Mouse (Mus musculus) lung, postnatal 14 days (tissue): ENCODE measurements at regions not wholly inside any gene's neighbourhood (a gene's known extent, or its start where the extent isn't known, plus 50 kb on each side); places are given as distances from the start of the nearest gene placed in this dataset.
A peak's percentile ranks its signal among the peaks of the same experiment; 100 is the strongest.
"Not testable (repeated sequence)": the region's sequence is repeated elsewhere in the genome, so short reads cannot be mapped to it uniquely, and the experiment has no call there.

Source experiments
- DNase-seq: peaks from one replicate; pipeline ENCODE4 v3.0.0; 2021

DNA sequence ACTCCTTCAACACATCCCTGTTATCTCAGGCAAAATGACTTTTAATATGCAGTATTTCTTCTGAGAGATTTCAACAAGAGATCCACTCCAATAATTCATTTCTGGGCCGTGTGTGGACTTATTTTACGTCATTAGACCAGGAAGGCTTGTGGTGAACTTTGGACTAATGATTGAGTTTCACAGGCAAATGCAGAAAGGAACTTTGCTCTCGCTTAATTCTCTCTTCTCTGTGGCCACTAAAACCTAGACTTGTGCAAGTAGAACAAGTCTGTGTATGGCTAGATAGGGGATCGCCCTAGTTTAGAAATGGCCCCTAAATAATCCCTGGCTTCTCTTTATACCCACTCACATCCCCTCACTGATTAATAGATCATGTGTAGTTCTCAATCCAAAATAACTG is 50.6 kb upstream of the Ppp1r12a start:
- DNase-seq, result no peak

DNA sequence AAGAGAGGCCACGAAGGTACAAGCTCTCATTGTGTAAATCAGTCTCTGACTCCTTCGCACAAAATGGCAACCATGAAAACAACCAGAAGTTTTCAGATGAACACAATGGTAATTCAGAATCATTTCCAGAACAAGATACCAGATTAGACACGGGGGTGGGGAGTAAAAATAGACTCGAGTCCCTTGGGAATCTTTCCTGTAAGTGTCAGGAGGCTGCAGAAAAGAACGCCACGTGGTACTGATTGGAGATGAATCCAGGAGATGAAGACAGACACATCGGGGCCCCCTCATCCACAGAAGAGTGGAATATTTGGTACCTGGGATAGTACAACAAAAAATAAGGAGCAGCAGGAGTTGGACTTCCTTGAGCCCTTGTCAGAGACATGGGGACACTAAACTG is 51.1 kb upstream of the Ppp1r12a start:
- no peak for DNase-seq

DNA sequence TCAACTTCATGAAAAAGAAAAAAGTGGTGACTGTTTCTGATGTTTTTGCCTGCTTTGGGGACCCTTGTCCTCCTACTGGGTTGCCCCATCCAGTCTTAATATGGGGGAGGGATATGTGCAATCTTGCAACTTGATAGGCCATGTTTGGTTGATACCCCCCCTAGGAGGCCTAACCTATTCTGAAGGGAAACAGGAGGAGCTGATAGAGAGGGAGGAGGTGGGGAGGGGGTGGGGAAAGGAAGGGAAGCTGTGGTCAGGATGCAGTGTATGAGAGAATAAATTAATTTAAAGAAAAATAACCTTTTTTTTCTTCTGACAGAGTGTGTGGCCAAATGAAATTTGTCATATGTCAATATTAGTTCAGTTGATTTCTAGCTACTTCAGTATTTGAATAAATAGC is 51.8 kb upstream of the Ppp1r12a start:
- no peak for DNase-seq

DNA sequence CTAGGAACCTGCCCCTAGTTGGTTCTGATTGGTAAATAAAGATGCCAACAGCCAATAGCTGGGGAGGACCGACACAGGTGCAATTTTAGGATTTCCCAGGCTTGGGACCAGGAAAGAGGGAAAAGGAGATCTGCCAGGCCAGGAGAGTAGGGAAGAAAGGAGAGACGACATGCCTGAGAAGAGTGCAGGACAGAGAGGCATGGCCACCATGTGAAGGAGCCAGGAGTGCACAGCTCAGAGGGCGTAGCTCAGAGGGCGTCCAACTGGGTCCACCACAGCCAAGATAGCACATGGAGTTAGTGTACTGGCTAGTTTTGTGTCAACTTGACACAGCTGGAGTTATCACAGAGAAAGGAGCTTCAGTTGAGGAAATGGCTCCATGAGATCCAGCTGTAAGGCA is 53.5 kb upstream of the Ppp1r12a start:
- DNase-seq, result not testable (repeated sequence)

DNA sequence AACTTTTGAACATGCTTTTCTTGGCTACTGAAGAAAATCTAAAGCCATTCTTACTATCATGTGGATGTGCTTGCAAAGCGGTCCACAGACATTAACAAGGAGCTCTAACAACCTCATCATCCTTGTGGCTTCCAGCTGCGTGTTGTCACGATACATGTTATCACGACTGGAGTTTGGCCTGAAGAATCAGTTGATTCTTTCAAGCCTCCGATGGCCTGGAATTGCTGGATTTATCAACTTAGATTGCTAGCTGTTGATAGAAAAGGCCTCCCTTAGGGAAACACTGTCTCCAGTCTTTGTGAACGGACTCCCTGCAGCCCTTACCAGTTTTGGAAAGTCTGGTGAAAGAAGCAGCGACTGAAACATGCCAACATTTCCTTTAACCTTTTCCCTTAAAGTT is 60.5 kb upstream of the Ppp1r12a start:
- no peak for DNase-seq

DNA sequence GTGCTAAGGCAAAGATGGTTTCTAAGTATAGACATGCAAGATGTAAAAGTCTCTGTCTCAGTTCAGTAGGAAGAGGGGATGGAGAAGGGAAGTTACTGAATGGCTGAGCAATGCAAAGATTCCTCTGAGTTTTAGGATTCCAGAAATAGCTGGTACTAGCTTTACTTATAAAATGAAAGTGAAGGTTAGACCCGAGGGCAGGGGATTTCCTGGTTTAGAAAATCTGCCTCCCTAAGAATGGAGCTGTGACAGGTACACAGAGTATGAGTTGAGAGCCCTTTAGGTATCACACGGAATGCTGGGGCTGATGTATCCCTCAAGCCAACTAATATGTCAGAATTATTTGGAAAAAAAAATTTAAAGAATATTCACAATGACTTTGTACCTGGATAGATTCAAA is 69.0 kb upstream of the Ppp1r12a start:
- no peak for DNase-seq

DNA sequence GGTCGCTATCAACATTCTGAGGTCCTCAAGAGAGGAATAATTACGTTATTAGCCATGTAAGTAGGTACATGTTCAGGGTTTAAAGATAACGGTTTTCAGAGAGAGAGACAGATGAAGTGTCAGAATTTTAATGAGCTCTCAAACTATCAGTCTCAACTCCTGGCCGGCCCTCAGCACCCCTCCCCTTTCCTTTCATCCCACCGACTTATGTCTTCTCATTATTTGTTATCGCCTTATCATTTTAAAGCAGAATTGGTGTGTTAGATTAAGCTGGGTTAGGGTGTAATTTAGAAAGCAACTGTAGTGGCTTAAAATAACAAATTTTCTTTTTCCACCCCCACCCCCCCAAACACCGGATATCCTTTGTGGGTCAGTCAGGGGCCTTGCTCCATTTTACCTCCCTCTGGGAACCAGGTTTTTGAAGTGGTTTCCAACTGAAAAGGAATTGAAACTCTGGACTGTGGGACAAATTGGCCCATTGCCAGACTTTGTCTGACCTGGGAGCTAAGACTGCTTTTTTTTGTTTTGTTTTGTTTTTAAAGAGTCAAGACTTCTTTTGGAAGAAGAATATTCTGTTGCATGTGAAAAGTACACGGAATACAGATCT is 72.5 kb upstream of the Ppp1r12a start:
- peak; percentile 37 for DNase-seq

DNA sequence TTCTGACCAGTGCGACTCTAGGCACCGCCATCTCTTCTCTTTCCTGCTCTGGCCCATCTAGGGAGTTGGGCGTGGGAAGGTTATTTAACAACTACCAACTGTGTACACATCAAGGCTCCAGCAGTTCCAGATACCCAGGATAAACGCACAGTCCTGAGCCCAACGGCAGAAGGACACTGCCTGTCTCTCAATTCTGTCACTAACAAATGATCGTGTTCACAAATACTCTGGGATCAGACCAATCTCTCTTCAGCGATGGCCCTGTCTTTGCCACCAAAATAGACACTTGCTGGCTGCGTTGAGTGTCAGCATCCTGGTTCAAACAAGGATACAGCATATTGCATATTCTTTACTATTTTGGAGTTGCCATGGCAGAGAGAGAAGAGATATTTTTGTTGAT is 73.1 kb upstream of the Ppp1r12a start:
- no peak for DNase-seq

DNA sequence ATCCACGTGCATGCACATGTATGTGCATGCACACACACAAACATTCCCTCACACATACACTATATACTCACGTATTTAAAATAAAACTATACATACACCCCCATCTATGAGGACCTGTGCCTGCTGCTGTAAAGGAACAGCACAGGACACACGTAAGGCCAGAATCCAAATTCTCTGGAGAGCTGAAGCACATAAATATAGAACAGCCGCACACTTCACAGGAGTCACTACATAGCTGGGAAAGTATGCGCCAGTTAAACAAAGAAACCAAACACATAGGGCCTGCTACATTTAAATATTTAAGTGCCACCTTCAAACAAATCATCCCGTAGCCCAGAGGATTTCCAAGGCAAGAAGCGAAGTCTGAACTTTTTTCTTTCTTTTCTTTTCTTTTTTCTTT is 73.8 kb upstream of the Ppp1r12a start:
- DNase-seq, result no peak

DNA sequence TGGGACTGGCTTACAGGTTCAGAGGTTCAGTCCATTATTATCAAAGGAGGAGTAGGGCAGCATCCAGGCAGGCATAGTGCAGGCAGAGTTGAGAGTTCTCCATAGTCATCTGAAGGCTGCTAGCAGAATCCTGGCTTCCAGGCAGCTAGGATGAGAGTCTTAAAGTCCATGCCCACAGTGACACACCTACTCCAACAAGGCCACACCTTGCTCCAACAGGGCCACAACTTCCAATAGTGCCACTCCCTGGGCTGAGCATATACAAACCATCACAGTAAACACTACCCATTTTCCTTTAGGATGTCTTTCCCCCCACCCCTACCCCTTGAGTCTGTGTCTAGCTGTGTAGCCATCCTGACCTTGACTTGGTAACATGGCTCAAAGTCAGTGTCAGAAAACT is 78.8 kb upstream of the Ppp1r12a start:
- no peak for DNase-seq

DNA sequence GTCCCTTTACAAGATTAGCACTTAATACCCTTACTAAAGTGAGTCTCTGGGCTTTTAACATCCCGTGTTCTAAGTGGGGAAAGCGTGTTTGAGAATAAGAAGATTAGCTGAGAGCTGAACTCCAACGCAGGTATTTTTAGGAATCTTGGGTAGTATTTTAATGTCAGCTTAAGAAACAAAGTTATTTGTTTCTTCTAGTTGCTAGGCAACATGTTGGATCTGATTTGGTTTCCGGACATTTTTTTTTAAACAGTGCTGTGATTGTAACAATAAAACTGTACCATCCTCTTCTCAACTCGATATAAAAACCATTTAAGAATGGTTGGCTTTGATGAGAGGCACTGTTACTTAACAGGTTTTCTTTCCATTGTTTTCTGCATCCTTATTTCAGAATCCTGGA is 86.8 kb upstream of the Ppp1r12a start:
- DNase-seq, result no peak

DNA sequence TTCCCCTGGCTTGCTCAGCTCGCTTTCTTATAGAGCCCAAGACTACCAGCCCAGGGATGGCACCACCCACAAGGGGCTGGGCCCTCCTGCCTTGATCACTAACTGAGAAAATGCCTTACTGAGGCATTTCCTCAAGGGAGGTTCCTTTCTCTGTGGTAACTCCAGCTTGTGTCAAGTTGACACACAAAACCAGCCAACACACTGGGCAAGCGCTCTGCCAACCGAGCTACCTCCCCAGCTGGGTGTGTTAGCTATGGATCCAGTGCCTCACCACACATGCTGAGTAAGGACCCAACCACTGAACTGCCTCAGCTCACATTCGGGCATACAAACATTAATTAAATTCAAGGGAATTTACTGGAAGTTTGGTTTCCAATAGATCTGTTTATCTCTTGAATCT is 88.2 kb upstream of the Ppp1r12a start:
- DNase-seq, result no peak

DNA sequence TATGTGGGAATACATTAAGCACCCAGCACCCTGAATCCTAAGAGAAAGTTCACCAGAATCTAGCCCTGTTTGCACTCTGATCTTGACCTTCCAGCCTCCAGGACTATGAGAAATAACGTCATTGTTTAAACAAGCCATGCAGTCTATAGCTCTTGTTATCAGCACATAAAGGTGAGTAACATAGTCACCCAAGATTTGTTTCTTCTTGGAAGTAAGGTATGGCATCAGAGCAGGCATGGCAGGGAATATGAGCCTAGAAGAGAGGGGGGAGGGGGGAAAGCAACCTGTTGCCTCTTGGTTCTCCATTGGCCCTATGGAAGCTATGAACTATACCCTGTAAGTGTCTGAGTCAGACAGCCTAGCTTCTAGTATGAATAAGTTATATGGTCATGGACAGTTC is 89.8 kb upstream of the Ppp1r12a start:
- no peak for DNase-seq

DNA sequence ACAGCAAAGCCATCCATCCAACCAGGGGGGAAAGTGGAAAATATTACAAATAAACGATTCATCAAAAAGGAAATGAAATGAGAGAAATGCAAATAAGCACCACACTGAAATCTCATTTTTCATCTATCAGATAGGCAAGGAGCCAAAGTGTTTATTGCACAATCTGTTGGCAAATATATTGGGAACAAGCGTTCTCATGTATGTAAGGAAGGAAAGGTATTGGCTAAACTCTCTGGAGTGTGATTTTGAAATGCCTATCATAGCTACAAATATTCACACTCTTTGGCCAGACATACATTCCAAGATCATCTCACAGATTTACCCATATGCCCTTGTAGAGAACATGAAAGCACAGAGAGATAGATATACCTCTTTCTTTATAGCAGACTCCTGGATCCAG is 90.6 kb upstream of the Ppp1r12a start:
- DNase-seq, result peak; percentile 54

DNA sequence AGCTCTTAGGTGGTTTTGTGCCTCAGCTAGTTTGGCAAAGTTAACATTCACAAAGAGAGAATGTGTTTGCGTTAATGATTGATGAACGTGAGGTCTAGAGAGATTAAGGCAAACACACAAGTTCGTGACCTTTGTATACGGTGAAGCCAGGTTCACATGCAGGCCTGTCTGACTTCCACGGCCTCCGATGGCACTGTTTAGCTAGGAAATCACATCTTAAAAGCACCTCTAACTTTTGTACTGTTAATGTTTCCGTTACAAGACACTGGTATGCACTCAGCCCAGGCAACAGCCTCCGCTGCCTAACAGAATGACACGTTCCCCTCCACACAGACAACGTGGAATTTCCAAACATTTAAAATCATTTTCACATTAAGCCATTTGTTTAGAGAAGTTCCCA is 94.3 kb upstream of the Ppp1r12a start:
- DNase-seq, result no peak

DNA sequence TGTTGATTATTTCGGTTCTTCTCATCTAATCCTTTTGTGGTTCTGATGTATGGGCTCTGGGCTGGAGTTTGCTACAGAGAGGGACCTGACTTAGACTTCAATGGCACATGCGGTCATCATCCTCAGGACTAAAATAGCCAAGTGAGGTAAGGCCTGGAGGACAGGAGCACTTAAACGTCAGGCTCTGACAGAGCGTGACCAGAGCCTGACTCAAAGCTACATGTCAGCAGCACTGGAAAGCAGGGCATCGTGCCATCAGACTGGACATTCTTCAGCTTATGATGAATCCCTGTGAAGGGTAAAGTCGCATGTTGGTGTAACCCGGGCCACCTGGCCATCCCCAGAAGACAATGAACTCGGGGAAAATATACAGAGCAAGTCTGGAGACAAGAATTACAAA is 95.8 kb upstream of the Ppp1r12a start:
- DNase-seq, result no peak

DNA sequence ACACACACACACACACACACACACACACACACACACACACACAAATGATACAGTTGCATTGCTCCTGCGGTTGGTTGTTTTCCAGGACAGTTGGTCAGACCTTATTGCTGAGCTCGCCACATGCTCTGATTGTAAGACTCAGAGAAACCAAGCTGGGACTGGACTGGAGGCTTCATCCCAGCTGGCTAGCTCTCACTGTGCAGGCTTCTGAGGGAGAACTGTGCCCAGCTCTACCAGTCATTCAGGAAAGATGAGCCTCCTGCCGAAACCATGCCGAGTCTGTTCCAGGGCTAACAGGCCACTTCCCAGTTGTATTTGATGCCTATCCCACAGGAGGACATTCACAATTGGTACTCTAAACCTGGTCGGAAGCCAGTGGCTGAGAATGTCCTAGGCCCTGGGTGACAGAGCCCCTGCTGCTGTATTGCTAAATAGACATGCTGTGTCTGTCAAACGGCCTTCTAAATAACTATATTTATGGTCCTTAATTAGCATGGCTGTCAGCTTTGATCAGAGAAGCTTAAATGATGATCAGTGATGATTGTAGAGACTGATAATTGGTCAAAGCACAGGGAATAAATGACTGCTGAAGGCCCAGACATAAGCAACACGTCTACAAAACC is 100.1 kb upstream of the Ppp1r12a start:
- DNase-seq, result no peak

DNA sequence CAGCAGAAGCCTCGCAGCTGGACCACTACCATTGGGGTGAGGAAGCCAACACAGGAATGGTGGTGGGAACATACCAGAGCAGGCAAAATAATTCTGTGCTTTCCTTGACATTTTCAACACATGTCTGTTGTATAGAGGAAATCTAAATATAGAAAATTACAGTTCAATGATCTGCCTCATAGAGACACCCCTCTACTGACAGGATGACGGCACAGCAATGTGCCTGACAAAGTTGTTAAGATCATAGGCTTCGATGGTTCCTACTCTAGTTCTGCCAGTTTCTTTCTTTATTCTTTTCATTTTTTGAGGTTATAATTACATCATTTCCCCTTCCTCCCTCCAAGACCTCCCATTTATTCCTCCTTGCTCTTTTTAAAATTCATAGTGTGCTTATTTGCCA is 101.4 kb upstream of the Ppp1r12a start:
- DNase-seq, result no peak

DNA sequence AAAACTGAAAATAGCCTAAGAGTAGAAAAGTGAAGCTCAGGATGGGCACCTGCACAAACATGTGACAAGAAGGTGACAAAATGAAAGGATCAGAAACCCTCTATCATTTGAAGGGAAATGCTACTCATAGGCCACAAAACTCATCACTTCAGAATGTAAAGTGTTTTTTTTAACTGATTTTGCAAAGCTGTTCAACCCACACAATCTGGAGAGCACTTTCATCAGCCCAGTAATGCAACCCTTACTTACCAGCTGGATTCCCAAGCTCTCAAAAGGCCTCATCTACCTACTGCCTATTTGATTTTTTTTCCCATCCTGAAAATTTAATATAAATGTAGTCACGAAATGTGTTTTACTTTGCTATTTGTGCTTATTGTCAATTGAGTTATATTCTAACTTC is 110.4 kb upstream of the Ppp1r12a start:
- no peak for DNase-seq

DNA sequence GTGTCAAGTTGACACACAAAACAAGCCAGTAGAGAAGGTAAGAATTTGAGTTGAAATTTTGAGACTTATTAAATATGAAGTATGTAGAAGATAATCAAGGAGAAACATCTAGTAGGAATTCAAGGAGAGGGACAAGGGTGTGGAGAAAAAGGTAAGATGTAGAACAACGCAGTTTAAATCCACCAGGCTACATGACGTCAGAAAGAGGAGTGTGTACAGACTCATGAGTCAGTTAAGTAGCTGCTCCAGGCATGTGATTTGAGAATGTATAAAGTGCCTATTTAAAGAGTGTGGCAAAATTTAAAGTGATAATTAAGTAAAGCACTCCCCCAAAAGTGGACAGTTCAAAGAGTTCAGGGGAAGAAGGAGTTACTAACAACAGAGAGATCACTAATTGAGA is 113.6 kb upstream of the Ppp1r12a start:
- no peak for DNase-seq

DNA sequence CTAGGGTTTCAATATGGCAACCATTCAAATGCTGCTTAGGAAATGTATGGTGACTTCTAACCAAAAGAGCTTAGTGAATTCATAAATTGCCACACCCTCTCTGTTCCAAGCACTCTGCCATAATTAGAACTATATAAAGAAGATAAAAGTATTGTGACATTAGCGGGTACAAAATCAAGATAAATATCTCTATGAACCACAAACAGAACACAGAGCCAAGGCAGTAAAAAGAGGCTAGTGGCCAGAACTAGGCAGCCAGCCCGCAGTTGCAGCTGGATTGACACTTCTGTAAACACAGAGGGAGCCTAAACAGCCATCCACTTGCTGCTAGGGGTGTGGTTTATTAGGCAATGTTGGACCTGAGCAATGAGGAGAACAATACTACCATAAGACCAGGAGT is 118.5 kb upstream of the Ppp1r12a start:
- DNase-seq, result no peak

DNA sequence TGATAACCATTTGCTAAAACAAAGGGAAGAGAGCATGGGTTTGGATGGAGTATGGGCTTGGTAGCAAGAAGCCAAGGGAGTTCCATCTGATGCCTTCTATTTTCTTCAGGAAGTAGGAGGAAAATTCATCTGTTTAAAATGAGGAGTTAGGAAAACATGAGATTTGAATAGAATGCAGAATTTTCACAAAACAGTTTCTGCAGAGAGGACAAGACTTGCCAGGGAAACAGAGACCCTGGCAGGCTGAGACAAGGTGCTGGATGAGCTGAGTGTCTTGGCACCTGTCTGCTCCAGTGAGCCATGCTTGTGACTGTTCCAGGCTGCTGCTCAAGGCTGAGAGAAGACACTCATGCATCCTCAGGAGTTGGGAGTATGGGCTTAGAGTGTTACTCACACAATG is 122.0 kb upstream of the Ppp1r12a start:
- DNase-seq, result no peak

DNA sequence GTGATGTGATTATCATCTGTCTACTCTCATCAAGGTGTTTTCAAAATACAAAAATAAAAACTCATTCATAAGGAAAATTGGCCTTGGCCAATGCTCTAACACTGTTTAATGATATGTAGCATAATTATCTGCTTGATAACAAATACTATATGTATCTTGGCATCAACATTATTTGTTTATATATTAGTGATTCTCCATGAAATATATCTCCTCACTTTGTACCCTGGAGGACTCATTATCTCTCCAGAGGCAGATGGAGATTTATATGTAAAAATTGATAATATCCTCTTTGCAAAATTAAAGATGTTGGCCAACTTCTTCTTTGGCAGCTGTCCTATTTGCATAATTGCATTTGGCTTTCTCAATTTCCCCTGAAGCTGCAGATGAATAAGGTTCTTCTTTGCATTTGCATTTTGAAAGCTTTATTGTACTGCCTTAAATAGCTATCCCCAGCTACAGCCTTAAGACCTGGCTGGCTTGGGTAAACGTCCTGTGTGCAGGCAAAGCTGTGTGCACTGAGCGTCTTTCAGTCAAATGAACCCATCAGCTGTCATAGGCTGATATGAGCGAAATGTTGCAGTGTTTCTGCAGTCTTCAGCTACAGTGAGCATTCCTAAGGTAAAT is 124.7 kb upstream of the Otogl start:
- DNase-seq, result no peak

DNA sequence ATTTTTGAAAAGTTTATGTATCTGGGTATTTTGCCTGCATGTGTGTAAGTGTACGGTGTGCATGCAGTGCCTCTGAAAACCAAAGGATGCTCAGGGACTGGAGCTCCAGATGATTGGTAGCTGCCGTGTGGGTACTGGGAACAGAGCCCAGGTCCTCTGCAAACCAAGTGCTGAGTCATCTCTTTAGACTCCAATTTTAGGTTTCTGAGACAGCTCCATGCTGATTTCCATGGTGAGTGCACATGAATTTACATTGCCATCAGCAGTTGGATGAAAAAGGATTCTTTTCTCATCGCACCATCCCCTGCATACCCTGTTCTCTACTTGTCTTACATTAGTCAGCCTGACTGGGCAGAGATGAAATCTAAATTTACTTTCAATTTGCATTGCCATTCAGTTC is 122.1 kb upstream of the Otogl start:
- no peak for DNase-seq

DNA sequence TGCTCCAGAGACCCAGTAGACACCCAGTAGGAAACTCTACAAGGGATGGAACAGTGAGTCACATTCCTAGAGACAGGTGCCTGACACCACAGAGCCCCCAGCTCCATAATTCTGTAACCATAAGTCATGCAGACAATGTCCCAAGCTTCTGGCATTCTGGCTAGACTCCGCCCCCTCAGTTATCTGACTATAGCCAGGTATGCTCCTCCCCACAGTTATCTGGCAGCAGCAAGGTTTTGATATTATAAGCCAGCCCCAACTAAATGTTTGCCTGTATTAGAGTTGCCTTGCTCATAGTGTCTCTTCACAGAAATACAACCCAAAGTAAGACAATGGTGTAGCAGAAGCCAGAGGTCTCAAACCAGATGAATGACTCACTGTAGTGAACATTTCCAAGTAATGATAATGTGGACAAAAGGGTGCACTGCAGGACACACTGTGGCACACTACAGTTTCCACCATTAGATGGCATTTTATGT is 121.4 kb upstream of the Otogl start:
- no peak for DNase-seq
